Mouse (Mus musculus) thymus, adult 2 months (tissue): ENCODE measurements at regions not wholly inside any gene's neighbourhood (a gene's known extent, or its start where the extent isn't known, plus 50 kb on each side); places are given as distances from the start of the nearest gene placed in this dataset.

ENCODE experiments used
- DNase-seq: peaks from one replicate; pipeline ENCODE4 v3.0.0; 2021
- H3K27ac ChIP-seq: fragments of 200-500 bp; 2 replicates; pipeline ENCODE4 v1.5.1; 2012; ENCODE audit warnings: low read length, control low read depth; ENCODE audit not compliant: control insufficient read depth, insufficient read depth
- H3K27me3 ChIP-seq: fragments of 200-500 bp; 2 replicates; pipeline ENCODE4 v1.6.1; 2012; ENCODE audit warnings: mild to moderate bottlenecking, low read length, moderate library complexity, mixed read lengths; ENCODE audit not compliant: control insufficient read depth, insufficient read depth
- H3K36me3 ChIP-seq: fragments of 200-500 bp; 2 replicates; pipeline ENCODE4 v1.6.1; 2012; ENCODE audit warnings: mild to moderate bottlenecking, low read length, moderate library complexity; ENCODE audit not compliant: control insufficient read depth, insufficient read depth
- H3K4me1 ChIP-seq: fragments of 200-500 bp; replicated peaks from 2 replicates; pipeline ENCODE4 v1.6.1; 2012; ENCODE audit warnings: low read length; ENCODE audit not compliant: control insufficient read depth, insufficient read depth
- H3K4me3 ChIP-seq: fragments of 200-500 bp; 2 replicates; pipeline ENCODE4 v1.5.1; 2012; ENCODE audit warnings: mild to moderate bottlenecking, low read length, control low read depth, moderate library complexity; ENCODE audit not compliant: control insufficient read depth, insufficient read depth
- CTCF ChIP-seq: fragments of 200-500 bp; IDR thresholded peaks from 2 replicates; pipeline ENCODE4 v1.5.1; 2012; ENCODE audit warnings: mild to moderate bottlenecking, control low read depth, low read length, moderate library complexity, borderline replicate concordance; ENCODE audit not compliant: control insufficient read depth, poor library complexity, insufficient read depth; ENCODE audit errors: extremely low read depth
- POLR2A ChIP-seq: fragments of 200-500 bp; IDR thresholded peaks from 2 replicates; pipeline ENCODE4 v1.6.1; 2012; ENCODE audit warnings: mild to moderate bottlenecking, low read length, control low read depth, moderate library complexity; ENCODE audit not compliant: control insufficient read depth, poor library complexity, insufficient read depth; ENCODE audit errors: extremely low read depth
- WGBS: fragments of 180-500 bp; shearing (Covaris S2); methylation state at CpG from one replicate; pipeline ENCODE4 v1.1.7; 2018; 5-methylcytosine and 5-hydroxymethylcytosine counted together

- WGBS, result 86% methylated on average over 3 of the region's 3 CpGs
- Histone ChIP-seq H3K36me3 (no peaks in the 10 kb centered on the region), H3K4me1 (no peaks in the 10 kb centered on the region), H3K27ac (no peak overlapping the region), H3K27me3 (no peaks in the 10 kb centered on the region), H3K4me3 (no peak overlapping the region)
- TF ChIP-seq POLR2A (no peak), CTCF (no peak)
- DNase-seq, result no peak
Measured at GRCm38 (mm10) chr14:71315228-71315627, 715.6 kb upstream of the Fam160b2 start.

GRCm38 (mm10) chr14:71299755-71300154 lies 700.1 kb upstream of the Fam160b2 start:
- no peak for DNase-seq
- Histone ChIP-seq H3K4me3 (no peak overlapping the region), H3K27me3 (no peaks in the 10 kb centered on the region), H3K36me3 (no peaks in the 10 kb centered on the region), H3K4me1 (peaks cover 10% of the 10 kb centered on the region), H3K27ac (no peak overlapping the region)
- TF ChIP-seq CTCF (no peak), POLR2A (no peak)
- 86% methylated on average over 6 of the region's 6 CpGs for WGBS

- DNase-seq, result no peak
- 98% methylated on average over 14 of the region's 14 CpGs for WGBS
- Histone ChIP-seq H3K27ac (no peak overlapping the region), H3K36me3 (no peaks in the 10 kb centered on the region), H3K4me1 (no peaks in the 10 kb centered on the region), H3K4me3 (no peak overlapping the region), H3K27me3 (no peaks in the 10 kb centered on the region)
- TF ChIP-seq CTCF, result no peak
- TF ChIP-seq POLR2A, result no peak
Measured at GRCm38 (mm10) chr14:71281568-71281967, 681.9 kb upstream of the Fam160b2 start.

- TF ChIP-seq CTCF (no peak), POLR2A (no peak)
- H3K36me3 ChIP-seq, result no peaks in the 10 kb centered on the region
- H3K27me3 ChIP-seq, result no peaks in the 10 kb centered on the region
- no peaks in the 10 kb centered on the region for H3K4me1 ChIP-seq
- 31% methylated on average over 12 of the region's 12 CpGs for WGBS
- no peak overlapping the region for H3K4me3 ChIP-seq
- no peak overlapping the region for H3K27ac ChIP-seq
- DNase-seq, result no peak
Measured at GRCm38 (mm10) chr14:71276309-71276791, 676.7 kb upstream of the Fam160b2 start.

- H3K4me3 ChIP-seq, result no peak overlapping the region
- no peaks in the 10 kb centered on the region for H3K27me3 ChIP-seq
- no peak for TF ChIP-seq CTCF
- TF ChIP-seq POLR2A, result no peak
- H3K4me1 ChIP-seq, result no peaks in the 10 kb centered on the region
- no peak for DNase-seq
- H3K27ac ChIP-seq, result no peak overlapping the region
- no peaks in the 10 kb centered on the region for H3K36me3 ChIP-seq
- 94% methylated on average over 2 of the region's 2 CpGs for WGBS
Measured at GRCm38 (mm10) chr14:71272470-71272869, 672.8 kb upstream of the Fam160b2 start.

GRCm38 (mm10) chr14:71257650-71258049 lies 658.0 kb upstream of the Fam160b2 start:
- DNase-seq, result no peak
- TF ChIP-seq POLR2A (no peak), CTCF (no peak)
- H3K27ac ChIP-seq, result no peak overlapping the region
- H3K4me3 ChIP-seq, result no peak overlapping the region
- WGBS, result 98% methylated on average over 4 of the region's 4 CpGs
- no peaks in the 10 kb centered on the region for H3K4me1 ChIP-seq
- H3K36me3 ChIP-seq, result no peaks in the 10 kb centered on the region
- H3K27me3 ChIP-seq, result no peaks in the 10 kb centered on the region

- Histone ChIP-seq H3K4me1 (no peaks in the 10 kb centered on the region), H3K27ac (no peak overlapping the region), H3K36me3 (no peaks in the 10 kb centered on the region), H3K4me3 (no peak overlapping the region), H3K27me3 (no peaks in the 10 kb centered on the region)
- TF ChIP-seq POLR2A (no peak), CTCF (no peak)
- no peak for DNase-seq
- 93% methylated on average over 1 of the region's 1 CpGs for WGBS
Measured at GRCm38 (mm10) chr14:71254207-71254606, 654.6 kb upstream of the Fam160b2 start.
